Mouse (Mus musculus) olfactory bulb, adult 2 months (tissue): ENCODE results near the gene Nnat.

Experiments used
- CTCF ChIP-seq: fragments of 200-500 bp; IDR thresholded peaks from 2 replicates; pipeline ENCODE4 v1.5.1; 2012; ENCODE audit warnings: low read depth, mild to moderate bottlenecking, low read length, moderate library complexity; ENCODE audit not compliant: insufficient read depth
- POLR2A ChIP-seq: fragments of 200-500 bp; IDR thresholded peaks from 2 replicates; pipeline ENCODE4 v1.6.1; 2012; ENCODE audit warnings: mild to moderate bottlenecking, low read depth, low read length, moderate library complexity; ENCODE audit not compliant: insufficient read depth

DNA sequence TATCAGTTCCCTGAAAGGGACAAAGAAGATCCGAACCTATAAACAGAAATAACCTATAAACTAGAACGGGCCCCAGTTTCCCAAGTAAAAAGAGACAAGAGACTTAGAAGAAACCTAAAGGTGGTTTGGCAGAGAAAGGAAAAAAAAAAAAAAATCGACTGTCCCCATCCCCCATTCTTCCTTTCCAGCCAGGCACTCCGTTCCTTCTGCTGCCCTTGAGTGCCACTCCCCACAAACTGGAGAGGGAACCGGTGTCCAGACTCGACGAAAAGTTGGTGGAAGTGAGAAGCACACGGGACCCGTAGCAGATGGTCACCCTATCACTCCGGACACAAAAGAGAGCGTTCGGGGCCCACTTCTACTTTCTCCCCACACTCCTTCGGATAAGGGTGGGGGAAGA lies 5.6 kb downstream of the Nnat start:
- TF ChIP-seq CTCF (no peak), POLR2A (no peak)
